Mouse (Mus musculus) bone marrow, adult 2 months (tissue): ENCODE data around the gene Six1. TPM values are rescaled to one million over a fixed set of nuclear protein-coding genes. Genes with fewer than 3 reads are reported as not detected.
"Not testable (repeated sequence)": the region's sequence is repeated elsewhere in the genome, so short reads cannot be mapped to it uniquely, and the experiment has no call there.

Experiments used
- H3K27ac ChIP-seq: fragments of 200-500 bp; 2 replicates; pipeline ENCODE4 v1.5.1; 2012; ENCODE audit warnings: low read depth, mild to moderate bottlenecking, control low read depth, inconsistent platforms, low read length; ENCODE audit not compliant: control insufficient read depth, poor library complexity, insufficient read depth
- H3K4me1 ChIP-seq: fragments of 200-500 bp; 2 replicates; pipeline ENCODE4 v1.6.1; 2011; ENCODE audit warnings: low read length; ENCODE audit not compliant: control insufficient read depth, insufficient read depth
- H3K4me3 ChIP-seq: fragments of 200-500 bp; replicated peaks from 2 replicates; pipeline ENCODE3; 2011; ENCODE audit warnings: mild to moderate bottlenecking, low read depth, low read length, control low read depth; ENCODE audit not compliant: control insufficient read depth
- CTCF ChIP-seq: fragments of 200-500 bp; IDR thresholded peaks from 2 replicates; pipeline ENCODE4 v1.5.1; 2011; ENCODE audit warnings: low read length, control low read depth; ENCODE audit not compliant: control insufficient read depth, insufficient read depth
- POLR2A ChIP-seq: fragments of 200-500 bp; IDR thresholded peaks from 2 replicates; pipeline ENCODE4 v1.6.1; 2011; ENCODE audit warnings: low read depth, mild to moderate bottlenecking, control low read depth, low read length, borderline replicate concordance; ENCODE audit not compliant: control insufficient read depth
- WGBS: fragments of 180-500 bp; shearing (Covaris S2); methylation state at CpG from one replicate; pipeline ENCODE4 v1.1.7; 2018; 5-methylcytosine and 5-hydroxymethylcytosine counted together
- polyA plus RNA-seq: library from polyadenylated mRNA; stranded (reverse); fragments of >200 nt; gene quantifications from 2 replicates; pipeline ENCODE4 v1.2.4, GENCODE M21; 2011; ENCODE audit warnings: low replicate concordance; ENCODE audit not compliant: missing spikeins, insufficient read depth, insufficient read length

The Six1 gene
- polyA plus RNA-seq, result 2.7 and 4.1 TPM in 2 replicates

GRCm38 (mm10) chr12:73053668-73054241 is at the start of gene Six1:
TSS of gene Six1 (minus strand) at chr12:73053887.
- H3K4me1 ChIP-seq, result no peaks in the 10 kb centered on the region
- no peak within 1 kb of the TSS for H3K27ac ChIP-seq
- H3K4me3 ChIP-seq, result peak within 1 kb of the TSS; percentile 38
- WGBS, result 2% methylated on average over 42 of the region's 42 CpGs
- TF ChIP-seq POLR2A (no peak), CTCF (no peak; the same call in 1 of the 2 replicates)

- Histone ChIP-seq H3K27ac (no peak overlapping the region), H3K4me1 (no peaks in the 10 kb centered on the region), H3K4me3 (no peak overlapping the region)
- TF ChIP-seq POLR2A, result no peak
- WGBS, result 80% methylated on average over 4 of the region's 4 CpGs
Measured at GRCm38 (mm10) chr12:73098593-73098992, 44.9 kb upstream of the Six1 start.

GRCm38 (mm10) chr12:73096177-73096576 is 42.5 kb upstream of the Six1 start:
- H3K4me3 ChIP-seq, H3K27ac ChIP-seq, H3K4me1 ChIP-seq: not testable (repeated sequence)
- WGBS, result 73% methylated on average over 5 of the region's 5 CpGs

- Histone ChIP-seq H3K4me1 (no peaks in the 10 kb centered on the region), H3K27ac (no peak overlapping the region), H3K4me3 (no peak overlapping the region)
- 66% methylated on average over 2 of the region's 2 CpGs for WGBS
- TF ChIP-seq POLR2A (no peak), CTCF (no peak)
Measured at GRCm38 (mm10) chr12:73094605-73095004, 40.9 kb upstream of the Six1 start.

GRCm38 (mm10) chr12:73094189-73094588 is 40.5 kb upstream of the Six1 start:
- TF ChIP-seq CTCF (no peak), POLR2A (no peak)

GRCm38 (mm10) chr12:73090672-73091335 is 37.1 kb upstream of the Six1 start:
- Histone ChIP-seq H3K4me1 (no peaks in the 10 kb centered on the region), H3K27ac (no peak overlapping the region), H3K4me3 (no peak overlapping the region)
- WGBS, result 80% methylated on average over 7 of the region's 7 CpGs
- TF ChIP-seq POLR2A (no peak), CTCF (no peak)

More at GRCm38 (mm10) chr12:73094189-73094588, 40.5 kb upstream of the Six1 start:
- 69% methylated on average over 2 of the region's 2 CpGs for WGBS
- no peak overlapping the region for H3K27ac ChIP-seq
- H3K4me3 ChIP-seq, result no peak overlapping the region
- H3K4me1 ChIP-seq, result no peaks in the 10 kb centered on the region

GRCm38 (mm10) chr12:73088911-73089310 is 35.2 kb upstream of the Six1 start:
- TF ChIP-seq POLR2A (no peak), CTCF (no peak)
- 20% methylated on average over 5 of the region's 5 CpGs for WGBS
- Histone ChIP-seq H3K4me1 (no peaks in the 10 kb centered on the region), H3K4me3 (no peak overlapping the region), H3K27ac (no peak overlapping the region)

GRCm38 (mm10) chr12:73088500-73088899 is 34.8 kb upstream of the Six1 start:
- no peak for TF ChIP-seq CTCF
- no peak overlapping the region for H3K4me3 ChIP-seq
- WGBS, result 36% methylated on average over 5 of the region's 5 CpGs
- H3K27ac ChIP-seq, result no peak overlapping the region
- no peaks in the 10 kb centered on the region for H3K4me1 ChIP-seq

GRCm38 (mm10) chr12:73087086-73087485 is 33.4 kb upstream of the Six1 start:
- WGBS, result 90% methylated on average over 7 of the region's 7 CpGs
- Histone ChIP-seq H3K27ac (no peak overlapping the region), H3K4me1 (no peaks in the 10 kb centered on the region), H3K4me3 (no peak overlapping the region)
- TF ChIP-seq POLR2A (no peak), CTCF (no peak)
